Mouse (Mus musculus) heart, postnatal 25 days (tissue): ENCODE measurements around the gene Nrbf2. TPM values are rescaled to one million over a fixed set of nuclear protein-coding genes. Genes with fewer than 3 reads are reported as not detected.
A peak's percentile ranks its signal among the peaks of the same experiment; 100 is the strongest.

Experiments
- DNase-seq: peaks from one replicate; pipeline ENCODE4 v3.0.0; 2022; ENCODE audit warnings: low spot score
- intact Hi-C: fragments of 180-260 bp; cut with DNase I; formaldehyde crosslinking; loops from one replicate; pipeline ENCODE4 v1.15.1; 2025
- total RNA-seq, 2 experiments: library from RNA; stranded (reverse); gene quantifications; 2 replicates each; pipeline ENCODE4 v1.2.3; 2021

Gene Nrbf2
- 1 to 10 TPM; 6.9 to 8.6 TPM for total RNA-seq

DNA sequence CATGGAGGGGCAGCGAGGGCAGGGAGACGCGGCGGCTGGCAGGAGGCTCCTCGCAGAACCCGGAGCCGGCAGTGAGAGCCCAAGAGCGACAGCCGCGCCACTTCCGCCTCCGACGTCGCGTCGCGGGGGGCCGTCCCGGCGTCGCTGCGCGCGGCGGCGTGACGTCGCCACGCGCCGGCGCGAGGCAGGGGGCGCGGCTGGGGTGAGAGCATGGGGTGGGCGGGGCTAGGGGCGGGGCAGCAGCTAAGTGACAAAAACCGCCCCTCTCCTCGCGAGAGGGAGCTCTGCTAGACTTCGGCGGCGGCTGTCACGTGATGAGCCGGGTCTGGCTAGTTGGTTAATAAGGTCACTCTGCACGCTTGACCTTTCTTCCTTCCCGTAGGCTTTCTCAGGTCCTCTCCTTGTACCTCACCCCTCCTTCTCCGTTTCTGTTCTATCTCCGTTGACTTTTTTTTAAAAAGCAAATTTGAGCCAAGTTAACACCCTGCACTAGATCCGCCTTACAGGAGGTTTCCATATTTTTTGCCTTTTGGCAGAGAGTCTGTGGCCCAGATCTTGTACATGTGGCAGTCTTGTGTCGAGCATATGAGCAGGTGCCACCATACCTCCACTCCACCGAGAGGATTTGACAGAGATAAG is at the start of gene Nrbf2:
Gene Nrbf2 (minus strand): TSS at position 130 of the 639 bp plus-strand sequence.
- peak; percentile 75 for DNase-seq
- intact Hi-C loops: no loop called here

DNA sequence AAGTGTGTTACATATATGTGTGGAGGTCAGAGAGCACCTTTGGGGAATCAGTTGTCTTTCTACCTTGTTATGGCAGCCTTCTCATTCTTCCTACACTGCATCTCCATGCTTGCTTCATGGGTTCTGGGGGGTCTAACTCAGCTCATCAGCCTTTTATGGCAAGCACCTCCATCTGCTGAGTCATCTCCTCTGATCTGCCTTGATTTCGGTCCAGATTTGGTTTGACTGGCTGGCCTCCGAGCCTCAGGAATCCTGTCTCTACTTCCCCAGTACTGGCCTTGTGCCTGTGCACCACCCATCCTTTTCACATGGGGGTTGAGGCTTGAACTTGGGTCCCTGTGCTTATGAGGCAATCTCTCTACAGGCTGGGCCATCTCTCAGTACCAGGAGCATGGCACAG is 45.5 kb upstream of the Nrbf2 start:
- DNase-seq: no peak
- intact Hi-C loops: no loop called here

DNA sequence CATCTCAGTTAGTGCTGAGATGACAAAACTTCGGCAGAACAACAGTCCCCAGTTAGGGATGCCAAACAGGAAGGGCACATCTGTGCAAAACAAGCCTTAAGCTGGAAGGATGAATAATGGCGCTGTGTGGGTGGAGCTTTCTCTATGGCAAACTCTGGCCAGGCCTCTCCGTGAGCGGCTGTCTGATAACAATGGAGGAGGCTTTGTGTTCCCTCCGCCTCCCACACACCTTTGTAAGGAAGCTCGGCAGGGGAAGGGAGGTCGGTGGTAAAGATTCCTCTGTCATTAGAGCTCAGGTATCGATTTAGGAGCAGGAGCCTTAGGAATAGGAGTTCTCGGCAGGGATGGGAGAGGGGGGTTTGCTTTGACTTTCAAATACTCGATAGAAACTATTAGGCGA is 44.6 kb upstream of the Nrbf2 start:
- DNase-seq: no peak
- intact Hi-C loops: no loop called here

DNA sequence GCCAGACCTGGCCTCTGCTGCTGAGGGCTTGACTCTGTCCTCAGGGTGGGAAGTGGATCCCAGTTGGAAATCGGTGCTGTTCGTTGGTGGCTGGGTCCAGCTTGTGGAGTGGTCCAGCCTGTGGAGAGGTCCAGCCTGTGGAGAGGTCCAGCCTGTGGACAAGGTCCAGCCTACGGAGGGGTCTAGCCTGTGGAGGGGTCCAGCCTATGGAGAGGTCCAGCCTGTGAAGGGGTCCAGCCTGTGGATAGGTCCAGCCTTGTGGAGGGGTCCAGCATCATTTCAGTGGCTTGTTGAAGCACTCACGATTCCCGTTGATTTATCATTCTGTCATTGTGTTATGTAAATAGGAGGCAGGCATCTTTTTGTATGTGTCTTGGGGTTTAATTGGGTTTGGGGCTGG is 43.1 kb upstream of the Nrbf2 start:
- intact Hi-C loops: no loop called here
- DNase-seq: no peak

DNA sequence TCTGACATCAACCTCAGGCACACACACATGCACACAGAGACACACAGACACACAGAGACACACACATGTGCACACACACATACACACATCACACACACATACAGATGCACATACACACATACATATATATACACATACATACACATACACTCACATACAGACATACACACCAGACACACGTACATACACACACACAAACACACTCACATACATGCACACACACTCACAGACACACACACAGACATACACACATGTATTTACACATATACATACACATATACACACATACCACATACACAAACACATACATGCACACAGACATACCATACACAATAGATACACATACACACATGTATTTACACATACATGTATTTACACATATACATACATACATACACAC is 38.9 kb upstream of the Nrbf2 start:
- no peak for DNase-seq
- intact Hi-C loops: no loop called here

DNA sequence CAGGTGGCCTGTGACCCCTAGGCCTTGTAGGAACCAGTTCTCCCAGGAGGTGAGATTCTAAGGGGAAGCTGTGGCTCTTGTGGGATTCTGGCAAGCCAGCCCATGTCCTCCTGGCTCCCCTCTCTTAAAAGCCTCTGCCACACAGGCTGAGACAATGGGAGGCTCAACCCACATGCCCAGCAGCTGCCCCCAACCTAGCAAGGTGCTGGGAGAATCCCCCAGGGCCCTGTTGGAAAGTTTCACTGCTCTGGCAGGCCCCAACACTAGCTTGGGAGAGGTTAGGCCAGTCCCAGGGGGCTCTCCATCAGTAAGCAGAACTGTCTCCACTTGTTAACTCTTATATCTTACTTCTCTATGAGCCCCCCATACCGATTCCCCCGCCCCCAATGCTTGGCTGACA is 36.3 kb upstream of the Nrbf2 start:
- no peak for DNase-seq
- intact Hi-C loops: no loop called here

DNA sequence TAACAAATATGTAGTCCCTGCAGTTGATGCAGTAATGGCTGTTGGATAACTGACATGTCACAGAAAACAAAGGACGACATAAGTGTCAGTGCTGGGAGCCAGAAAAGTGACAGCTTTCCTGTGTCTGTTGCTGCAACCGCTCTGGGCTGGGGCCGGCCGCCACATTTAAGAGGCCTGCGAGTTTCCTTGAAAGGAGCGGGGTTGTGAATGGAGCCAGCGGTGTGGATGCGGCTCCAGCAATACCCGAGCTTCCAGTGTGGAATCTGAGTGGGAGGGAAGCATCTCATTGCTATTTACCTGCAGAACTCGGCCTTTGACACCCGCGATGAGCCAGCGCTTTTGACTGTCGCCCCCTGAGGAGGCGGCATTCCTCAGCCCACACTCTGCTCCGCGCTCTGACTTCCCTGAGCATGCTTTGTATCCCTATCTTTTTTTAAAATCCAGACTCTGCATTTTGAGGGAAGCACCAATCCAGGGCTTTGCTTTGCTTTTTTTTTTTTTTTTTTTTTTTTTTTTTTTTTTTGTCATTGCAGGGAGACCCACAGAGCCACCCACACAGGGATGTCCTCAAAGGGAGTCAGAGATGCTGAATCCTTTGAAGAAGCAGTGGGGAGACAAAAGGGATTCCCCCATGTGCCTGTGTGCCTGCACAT is 35.2 kb upstream of the Nrbf2 start:
- intact Hi-C loops: no loop called here
- no peak for DNase-seq

DNA sequence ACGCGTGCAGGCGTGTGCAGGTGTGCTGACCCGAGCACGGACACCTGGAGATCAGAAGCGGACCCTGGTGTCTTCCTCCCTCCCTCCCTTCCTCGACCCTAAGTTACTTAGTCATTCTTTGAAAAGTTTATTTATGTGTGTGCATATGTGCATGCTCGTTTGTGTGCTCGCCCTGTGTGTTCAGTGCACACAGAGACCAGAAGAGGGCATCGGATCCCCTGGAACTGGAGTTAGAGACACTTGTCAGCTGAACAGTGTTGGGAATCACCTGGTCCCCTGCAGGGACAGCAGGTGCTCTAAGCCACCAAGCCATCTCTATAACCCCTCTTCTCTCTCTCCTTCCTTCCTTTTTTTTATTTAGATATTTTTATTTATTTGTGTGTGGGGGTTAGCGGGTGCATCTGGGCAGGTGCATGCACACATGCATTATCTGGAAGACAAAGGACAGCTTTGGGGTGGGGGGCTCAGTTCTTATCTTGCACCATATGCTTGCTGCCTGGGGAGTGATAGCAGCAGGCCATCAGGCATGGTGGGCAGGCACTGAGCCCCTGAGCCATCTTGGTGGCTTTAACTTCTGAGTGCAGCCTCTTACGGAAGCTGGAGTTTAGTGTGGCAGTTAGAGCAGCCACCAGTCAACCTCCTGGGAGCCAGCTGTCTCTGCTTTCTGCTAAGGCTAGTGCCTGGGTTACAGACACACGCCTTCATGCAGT is 34.1 kb upstream of the Nrbf2 start:
- no peak for DNase-seq
- intact Hi-C loops: no loop called here

DNA sequence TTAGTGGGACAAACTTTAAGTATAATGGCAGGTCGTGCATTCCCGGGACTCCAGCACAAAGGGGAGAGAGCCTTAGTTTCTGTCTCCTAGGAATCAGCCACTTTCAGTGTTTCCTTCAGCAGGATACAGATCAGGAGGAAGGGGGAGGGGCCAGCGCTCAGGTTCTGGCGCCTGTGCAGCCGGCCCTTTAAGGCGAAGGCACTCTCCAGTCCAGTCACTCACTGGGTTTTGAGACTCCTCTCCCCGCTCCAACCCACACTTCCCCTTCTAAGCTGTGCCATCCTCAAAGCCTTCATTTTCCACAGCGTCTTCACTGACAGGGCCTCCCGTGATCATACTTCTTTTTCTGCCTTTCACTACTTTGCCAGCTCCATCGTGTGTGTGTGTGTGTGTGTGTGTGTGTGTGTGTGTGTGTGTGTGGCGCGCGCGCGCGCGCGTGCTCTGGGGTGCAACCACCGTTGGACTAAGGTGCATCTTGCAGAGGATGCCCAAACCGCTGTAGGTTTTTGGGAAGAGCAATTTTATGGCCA is 32.9 kb upstream of the Nrbf2 start:
- DNase-seq: no peak
- intact Hi-C loops: no loop called here

DNA sequence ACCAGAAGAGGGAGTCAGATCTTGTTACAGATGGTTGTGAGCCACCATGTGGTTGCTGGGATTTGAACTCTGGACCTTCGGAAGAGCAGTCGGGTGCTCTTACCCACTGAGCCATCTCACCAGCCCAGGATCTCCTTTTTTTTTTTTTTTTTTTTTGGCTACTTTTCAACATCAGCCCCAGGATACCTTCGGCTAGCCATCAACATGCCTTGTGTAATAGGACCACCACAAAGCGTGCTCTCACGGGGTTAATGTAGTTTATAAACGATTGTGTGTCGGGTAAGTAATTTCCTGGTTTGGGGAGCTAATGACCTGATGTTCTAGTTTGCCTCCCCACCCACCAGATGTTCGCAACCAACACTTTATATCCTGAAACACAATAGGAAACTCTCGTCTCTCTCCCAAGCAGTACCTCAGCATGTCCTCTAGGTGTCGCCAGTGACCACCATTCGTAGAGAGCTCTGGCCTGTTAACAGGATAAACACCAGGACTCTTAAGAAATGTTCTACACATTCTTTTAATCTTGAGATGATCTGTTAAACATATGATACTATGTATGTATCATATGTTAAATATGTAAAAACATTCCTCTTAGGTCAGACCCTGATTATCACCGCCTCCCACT is 29.8 kb upstream of the Nrbf2 start:
- intact Hi-C loops: loop anchor here (1.0 to 5.0 kb wide), 6 partner anchors 221 to 670 kb away; no protein-coding TSS in a partner anchor
- DNase-seq: peak; percentile 17

DNA sequence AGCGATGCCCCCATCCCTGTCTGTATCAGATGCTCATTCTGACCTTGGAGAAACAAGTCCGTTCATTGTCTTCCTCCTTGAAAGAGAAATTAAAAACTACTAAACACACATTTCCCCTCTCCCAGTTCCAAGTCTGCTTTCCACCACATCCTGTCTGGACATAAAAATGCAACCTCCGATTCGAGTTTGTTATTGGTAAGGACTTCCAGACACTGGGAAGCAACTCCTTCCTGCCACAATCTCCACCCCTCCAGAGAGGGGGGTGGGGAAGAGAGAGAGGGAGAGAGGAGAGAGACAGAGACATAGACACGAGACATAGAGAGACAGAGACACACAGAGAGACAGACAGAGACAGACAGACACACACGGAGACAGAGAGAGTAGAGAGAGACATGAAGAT is 27.4 kb upstream of the Nrbf2 start:
- DNase-seq: no peak

DNA sequence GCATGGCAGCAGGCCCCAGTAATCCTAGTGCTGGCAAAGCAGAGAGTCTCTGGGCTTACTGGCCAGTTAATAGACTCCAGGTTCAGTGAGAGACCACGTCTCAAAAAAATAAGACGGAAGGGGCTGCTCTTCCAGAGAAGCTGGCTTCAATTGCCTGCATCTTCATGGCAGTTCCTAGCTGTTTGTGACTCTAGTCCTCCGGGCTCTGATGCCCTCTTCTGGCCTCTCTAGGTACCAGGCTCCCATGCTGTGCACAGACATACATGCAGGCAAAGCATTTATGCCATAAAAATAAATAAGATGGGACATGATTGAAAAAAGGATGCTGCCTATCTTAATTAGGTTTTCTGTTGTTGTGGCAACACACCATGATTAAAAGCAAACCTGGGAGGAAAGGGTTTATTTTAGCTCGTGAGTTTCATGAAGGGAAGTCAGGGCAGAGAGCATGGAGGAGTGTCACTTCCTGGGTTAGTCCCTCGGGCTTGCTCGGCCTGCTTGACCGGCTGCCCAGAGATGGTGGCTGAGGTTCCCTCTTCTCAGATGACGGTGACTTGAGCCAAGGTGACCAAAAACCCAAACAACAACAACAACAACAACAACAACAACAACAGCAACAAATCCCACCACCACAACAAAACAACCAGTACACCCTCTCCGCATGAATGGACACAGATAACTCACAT is 26.3 kb upstream of the Nrbf2 start:
- DNase-seq: peak; percentile 36
- intact Hi-C loops: loop anchor here (1.0 to 5.0 kb wide), 2 partner anchors 46 to 459 kb away; no protein-coding TSS in a partner anchor

More for the DNA sequence above, 27.4 kb upstream of the Nrbf2 start:
- intact Hi-C loops: loop anchor here (1.0 to 5.0 kb wide), 2 partner anchors 403 to 460 kb away; no protein-coding TSS in a partner anchor

DNA sequence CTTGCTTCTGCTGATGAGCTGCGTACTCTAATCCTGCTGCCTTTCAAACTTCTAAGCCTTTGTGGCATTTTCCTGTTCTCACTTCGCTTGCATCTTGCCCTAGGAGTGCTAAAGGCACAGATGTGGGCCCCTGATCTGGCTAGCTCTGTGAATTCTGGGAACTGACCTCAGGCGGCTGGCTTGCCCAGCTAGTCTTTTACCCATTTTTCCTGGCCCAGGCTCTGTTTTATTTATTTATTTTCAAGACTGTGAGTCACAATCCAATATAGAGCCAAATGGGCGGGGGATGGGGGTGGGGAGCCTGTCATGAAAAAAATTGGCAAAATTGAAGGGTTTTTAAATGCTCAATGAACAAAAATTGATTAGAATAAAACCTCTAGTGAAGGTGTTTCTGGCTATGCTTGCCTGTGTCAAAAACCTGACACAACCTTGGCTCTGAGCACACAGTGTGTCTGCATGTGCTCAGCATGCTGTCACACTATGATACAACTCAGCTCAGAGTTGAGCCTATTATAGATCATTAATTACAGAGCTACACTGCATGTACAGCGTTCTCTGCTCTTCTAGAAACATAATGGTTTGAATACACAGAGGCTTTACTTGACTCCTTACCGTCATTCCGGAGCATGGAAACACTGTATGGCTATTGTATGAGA is 24.5 kb upstream of the Nrbf2 start:
- intact Hi-C loops: loop anchor here (5.0 kb wide), 1 partner anchor 457 kb away; no protein-coding TSS in a partner anchor

DNA sequence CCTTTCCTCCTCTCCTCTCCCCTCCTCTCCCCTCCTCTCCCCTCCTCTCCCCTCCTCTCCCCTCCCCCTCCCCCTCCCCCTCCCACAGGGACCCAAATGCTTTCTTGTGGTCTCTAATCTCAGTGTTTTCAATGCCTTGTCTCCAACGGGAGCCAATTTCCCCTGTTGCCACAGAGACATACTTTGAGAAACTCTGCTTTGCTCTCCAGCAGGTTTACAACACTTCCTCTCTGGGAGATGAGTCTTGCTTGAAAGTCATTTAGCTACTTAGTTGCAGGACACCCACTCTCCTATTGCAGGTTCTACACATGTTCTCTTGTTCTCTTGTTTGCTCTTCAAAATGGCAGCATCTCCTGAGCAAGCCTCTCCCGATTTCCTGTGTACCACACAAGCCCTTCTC is 17.2 kb upstream of the Nrbf2 start:
- intact Hi-C loops: no loop called here
- no peak for DNase-seq

More for the DNA sequence above, 24.5 kb upstream of the Nrbf2 start:
- no peak for DNase-seq

DNA sequence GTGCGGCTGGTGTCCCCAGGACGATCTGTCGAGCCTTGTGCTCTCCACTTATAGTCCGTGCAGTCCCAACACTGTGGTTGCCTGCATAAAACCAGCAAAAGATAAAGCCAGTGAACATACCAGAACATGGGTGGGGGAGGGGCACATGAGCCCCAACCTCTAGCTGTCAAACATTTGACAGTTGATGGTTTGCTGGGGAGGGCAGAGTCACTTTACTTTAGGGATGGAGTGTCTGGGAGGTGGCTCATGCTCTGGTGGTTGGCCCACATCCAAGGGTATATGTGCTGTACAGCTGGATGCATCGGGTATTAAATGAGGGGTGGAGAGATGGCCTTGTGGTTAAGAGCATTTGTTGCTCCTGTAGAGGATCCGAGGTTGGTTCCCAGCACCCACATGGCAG is 15.9 kb upstream of the Nrbf2 start:
- intact Hi-C loops: no loop called here
- no peak for DNase-seq

DNA sequence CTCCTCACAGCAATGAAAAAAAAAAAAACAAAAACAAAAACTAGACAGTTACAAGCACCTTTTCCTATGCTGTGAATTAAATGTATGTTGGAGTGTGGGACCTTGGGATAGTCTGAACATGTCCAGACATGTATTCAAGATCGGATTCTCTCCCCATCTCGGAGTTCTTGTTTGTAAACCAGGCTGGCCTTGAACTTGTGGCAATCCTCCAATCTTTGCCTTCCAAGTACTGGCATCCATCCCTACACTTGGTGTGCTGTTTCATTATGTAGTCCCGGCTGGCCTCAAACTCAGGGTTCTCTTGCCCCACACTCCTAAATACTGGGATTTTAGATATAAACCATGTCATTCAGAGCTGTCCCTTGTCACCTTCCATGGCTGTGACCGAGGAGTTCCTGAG is 14.2 kb upstream of the Nrbf2 start:
- intact Hi-C loops: no loop called here
- no peak for DNase-seq

DNA sequence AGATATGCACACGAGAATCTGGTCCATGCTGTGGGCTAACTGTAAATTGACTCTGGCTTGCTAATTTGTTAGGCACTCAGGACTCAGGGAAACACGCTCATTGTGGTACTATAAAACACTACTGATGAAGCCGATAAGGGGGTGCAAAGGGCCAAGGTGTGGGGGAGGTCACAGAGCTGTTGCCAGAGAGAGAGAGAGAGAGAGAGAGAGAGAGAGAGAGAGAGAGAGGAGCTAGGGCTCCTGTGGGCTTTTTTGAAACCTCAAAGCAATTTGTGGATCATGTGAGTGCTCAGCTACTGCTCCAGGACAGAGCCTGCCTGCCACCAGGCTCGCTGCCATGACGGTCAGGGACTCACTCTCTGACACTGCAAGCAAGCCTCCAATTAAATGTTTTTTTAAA is 13.8 kb upstream of the Nrbf2 start:
- no peak for DNase-seq
- intact Hi-C loops: no loop called here

DNA sequence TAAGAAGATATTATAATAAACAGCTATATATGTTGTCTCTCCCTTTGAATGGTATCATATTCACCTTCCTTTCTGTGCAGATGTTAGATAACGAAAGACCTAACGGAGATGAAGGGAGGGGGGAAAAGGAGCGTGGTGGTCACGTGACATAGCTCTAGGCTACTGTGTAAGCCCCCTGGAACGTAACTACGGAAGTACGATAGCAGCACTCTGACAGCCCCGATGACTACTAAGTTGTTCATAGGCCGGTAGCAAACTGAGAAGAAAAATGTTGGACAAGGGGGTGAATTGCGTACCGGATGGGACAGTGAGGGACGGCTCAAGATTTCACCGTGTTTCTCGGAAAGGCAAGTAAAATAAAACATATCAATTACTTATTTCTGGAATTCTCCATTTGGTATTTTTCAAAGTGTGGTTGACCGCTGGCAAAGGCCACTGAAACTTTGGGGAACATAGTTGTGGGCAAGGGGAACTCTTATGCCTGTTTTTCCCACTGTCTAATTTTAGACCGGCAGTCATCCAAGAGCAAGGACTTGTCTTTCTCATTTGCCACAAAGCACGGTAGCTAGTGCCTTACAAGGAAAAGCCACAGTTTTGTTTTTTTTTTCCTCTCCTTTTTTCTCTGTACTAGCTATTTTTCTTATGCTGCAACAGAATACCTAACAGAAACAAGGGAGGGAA is 12.2 kb upstream of the Nrbf2 start:
- intact Hi-C loops: no loop called here
- DNase-seq: no peak
